Mouse (Mus musculus): ENCODE measurements around the gene Hormad1.
"Not testable (repeated sequence)": the region's sequence is repeated elsewhere in the genome, so short reads cannot be mapped to it uniquely, and the experiment has no call there.

Hormad1 gene

DNA sequence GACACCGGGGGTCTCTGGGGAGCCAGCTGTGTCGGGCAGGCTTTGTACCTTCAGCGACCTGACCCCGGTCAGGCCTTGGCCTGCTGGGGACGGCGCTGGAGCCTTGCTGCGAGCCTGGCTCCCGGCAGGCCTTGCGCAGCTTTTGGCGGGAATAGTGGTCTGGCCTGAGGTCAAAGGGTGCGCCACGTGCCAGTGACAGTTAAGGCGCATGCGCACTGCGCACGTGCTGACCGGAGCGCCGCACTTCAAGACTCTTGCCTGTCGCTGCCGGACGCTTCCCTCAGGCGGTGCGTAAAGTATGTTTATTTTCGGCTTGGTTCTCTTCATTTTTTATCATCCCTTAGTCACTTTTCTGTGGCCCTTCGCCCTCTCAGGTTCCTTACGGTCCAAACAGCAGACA, at the start of gene Hormad1:
TSS of gene Hormad1 (plus strand) at position 241 of the 400 bp plus-strand sequence.
- in situ Hi-C loops (cut with MboI; ENCODE audit: unreplicated experiment in 2 of 2): no loop called here

DNA sequence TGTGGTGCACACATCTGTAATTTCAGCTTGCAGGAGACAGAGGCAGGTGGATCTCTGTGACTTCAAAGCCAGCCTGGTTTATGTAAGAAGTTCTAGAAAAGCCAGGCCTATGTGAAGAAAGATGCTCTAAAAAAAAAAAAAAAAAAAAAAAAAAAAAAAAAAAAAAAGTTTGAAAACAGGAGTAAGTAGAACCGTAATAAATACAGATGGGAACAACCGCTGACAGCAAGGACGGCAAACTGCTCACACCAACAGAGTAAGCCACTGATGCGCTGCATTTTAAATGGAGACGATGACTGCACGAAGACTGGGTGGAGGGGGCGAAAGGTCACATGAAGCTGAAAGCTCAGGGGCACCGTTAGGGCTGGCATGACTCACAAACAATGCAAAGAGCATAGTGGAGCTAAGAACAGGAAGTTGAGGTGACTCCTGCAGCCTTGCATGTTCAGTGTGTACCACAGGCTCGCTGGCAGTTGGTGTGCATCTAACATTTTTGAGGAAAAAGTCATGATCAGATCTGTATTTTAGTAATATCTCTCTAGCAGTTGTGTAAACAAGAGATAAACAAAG, 47.8 kb upstream of the Hormad1 start:
- in situ Hi-C loops (cut with MboI; ENCODE audit: unreplicated experiment in 2 of 2): loop anchor here in 1 of 2 experiments (25.0 kb wide), 1 partner anchor 101 kb away; the partner anchor contains the start of gene Ensa

DNA sequence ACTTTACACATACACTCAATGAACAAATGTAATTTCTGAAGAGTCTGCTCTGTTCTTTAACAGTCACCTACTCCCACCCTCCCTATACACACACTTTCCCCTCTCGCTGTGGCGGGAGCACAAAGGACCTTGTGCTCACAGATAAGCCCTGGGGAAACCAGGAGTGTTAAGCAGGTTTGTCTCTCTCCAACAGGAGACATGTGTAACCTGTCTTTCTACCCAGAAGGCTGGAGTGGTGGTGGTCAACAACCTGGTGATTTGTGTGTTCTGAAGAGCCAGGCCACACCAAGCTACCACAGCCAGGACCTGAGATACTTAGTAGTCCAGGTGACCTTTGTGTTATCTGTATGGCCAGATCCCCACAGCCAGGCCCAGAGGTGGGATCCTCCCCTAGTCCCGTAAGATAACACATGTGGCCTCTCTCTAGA, 42.8 kb upstream of the Hormad1 start:
- in situ Hi-C loops (cut with MboI; ENCODE audit: unreplicated experiment in 2 of 2): loop anchor here (5.0 to 25.0 kb wide), 2 partner anchors 96 to 256 kb away; partner anchors contain the start of gene Ensa (in 1 of the 2)

DNA sequence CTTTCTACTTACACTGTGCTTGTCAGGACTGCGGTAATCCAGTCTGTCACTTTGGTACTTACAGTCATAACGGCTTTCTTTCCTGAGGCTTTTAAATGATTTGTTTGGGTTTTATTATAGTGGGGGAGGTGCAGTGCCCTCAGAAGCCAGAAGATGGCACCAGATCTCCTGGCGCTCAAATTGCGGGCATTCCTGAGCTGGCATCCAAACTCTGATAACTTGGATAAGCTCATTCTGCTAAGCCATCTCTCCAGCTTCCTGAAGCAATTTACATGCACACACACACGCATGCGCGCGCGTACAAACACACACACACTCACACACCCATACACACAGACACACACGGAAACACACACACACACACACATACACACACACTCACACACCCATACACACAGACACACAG, 42.0 kb upstream of the Hormad1 start:
- in situ Hi-C loops (cut with MboI; ENCODE audit: unreplicated experiment in 2 of 2): loop anchor here (5.0 to 25.0 kb wide), 2 partner anchors 95 to 255 kb away; partner anchors contain the start of gene Ensa (in 1 of the 2)

DNA sequence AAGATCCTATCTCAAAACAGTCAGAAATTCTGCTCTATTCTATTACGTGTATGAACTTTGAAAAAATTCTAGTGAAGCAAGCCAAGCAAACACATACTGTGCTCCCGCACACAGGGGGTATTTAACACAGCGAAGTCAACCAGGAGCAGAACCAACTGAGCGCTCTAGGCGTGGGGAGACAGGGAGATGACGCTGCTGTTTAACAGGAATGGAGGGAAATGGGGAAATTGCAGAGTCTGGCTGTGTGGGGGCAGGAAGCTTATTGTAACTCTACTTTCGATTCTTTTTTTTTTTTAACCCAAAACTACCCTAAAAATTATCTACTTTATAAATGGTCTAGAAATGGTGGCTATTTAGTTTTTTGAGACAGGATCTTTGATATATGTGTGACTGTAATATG, 40.6 kb upstream of the Hormad1 start:
- in situ Hi-C loops (cut with MboI; ENCODE audit: unreplicated experiment in 2 of 2): loop anchor here (5.0 to 25.0 kb wide), 2 partner anchors 93 to 253 kb away; partner anchors contain the start of gene Ensa (in 1 of the 2)

DNA sequence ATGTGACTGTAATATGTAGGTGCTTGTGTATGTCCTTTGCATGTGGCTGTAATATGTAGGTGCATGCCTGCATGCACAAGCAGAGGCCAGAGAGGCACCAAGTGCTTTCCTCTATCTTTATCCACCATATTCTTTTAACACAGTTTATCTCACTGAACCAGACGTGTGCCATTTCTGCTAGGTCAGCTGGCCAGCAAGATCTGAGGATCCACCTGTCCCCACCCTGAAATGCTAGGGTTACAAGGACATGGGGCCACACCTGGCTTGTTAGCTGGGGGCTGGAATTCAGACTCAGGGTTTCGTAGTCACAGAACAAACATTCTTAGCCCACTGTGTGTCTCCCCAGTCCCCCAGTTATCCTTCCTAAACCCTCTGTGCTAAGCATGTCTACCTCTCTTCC, 40.2 kb upstream of the Hormad1 start:
- in situ Hi-C loops (cut with MboI; ENCODE audit: unreplicated experiment in 2 of 2): loop anchor here (5.0 to 25.0 kb wide), 2 partner anchors 93 to 253 kb away; partner anchors contain the start of gene Ensa (in 1 of the 2)

DNA sequence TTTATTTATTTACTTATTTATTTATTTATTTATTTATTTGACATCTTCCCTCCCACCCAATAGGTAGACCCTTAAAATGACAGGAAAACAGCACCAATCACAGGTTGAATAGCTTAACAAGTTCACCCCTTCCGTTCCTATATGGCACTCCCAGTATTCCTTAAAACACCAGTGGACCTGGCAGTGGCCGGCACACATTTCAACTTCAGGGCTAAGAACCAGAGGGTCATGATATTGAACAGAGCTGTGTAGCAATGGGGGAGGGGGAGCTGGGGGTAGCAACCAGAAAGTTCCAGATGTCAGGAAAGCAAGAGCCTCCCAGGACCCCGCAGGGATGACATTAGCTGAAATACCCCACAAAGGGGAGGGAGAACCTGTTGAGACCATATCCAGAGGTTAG, 39.4 kb upstream of the Hormad1 start:
- in situ Hi-C loops (cut with MboI; ENCODE audit: unreplicated experiment in 2 of 2): loop anchor here (5.0 to 25.0 kb wide), 4 partner anchors 65 to 535 kb away; partner anchors contain the start of genes Ensa (in 1 of the 2), Golph3l (in 1 of the 2) and Vps45 (in 1 of the 2)

DNA sequence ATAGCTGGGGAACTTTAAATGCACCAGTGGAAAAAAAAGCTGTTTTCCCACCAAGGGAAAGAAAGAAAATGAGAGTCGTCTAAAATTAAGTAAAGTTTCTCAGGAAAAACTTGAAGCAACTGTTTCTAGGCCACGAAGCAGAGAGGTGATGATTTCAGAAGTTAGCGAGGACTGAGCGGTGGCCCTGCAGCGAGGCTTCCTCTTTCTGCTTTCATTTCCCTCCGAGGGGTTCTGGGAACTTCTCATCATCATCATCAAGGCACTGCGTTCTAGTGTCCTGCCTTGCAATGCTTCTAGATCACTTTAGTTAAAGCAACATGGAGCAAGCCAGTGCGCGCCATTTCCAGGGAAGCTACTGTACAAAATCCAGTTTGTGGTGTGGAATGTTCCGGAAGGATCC, 38.3 kb upstream of the Hormad1 start:
- in situ Hi-C loops (cut with MboI; ENCODE audit: unreplicated experiment in 2 of 2): loop anchor here (5.0 to 25.0 kb wide), 4 partner anchors 64 to 534 kb away; partner anchors contain the start of genes Ensa (in 1 of the 2), Golph3l (in 1 of the 2) and Vps45 (in 1 of the 2)

DNA sequence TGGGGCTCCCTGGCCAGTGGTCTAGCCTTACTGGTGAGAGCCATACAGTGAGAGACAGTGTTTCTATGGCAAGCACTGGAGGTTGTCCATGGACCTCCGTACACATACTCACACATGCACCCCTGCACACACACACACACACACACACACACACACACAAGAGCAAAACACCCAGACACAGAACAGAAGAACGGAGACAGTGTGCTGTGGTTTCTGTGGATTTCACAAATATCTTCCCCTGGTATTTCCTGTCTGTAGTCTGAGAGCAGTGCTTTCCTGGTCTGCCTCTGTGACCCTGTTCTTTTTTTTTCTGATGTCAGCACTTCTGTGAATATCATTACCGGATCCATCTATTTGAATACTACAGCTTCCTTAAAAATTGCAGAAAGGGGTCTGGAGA, 35.8 kb upstream of the Hormad1 start:
- in situ Hi-C loops (cut with MboI; ENCODE audit: unreplicated experiment in 2 of 2): loop anchor here (5.0 to 25.0 kb wide), 4 partner anchors 61 to 531 kb away; partner anchors contain the start of genes Ensa (in 1 of the 2), Golph3l (in 1 of the 2) and Vps45 (in 1 of the 2)

DNA sequence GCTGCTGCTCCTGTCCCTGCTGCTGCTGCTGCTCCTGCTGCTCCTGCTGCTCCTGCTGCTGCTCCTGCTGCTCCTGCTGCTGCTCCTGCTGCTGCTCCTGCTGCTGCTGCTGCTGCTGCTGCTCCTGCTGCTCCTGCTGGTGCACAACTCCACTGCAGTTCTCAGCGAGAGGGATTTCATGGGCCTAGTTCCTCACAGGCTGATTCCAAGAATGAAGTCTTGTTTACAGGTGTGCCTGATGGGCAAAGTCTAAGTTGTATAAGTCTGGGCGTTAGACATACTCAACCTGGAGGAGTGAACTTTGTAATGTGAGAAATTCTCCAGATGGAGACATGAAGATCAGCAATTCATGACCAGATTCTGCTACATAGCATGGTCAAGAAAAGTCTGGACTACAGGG, 34.8 kb upstream of the Hormad1 start:
- in situ Hi-C loops (cut with MboI; ENCODE audit: unreplicated experiment in 2 of 2): loop anchor here (5.0 to 25.0 kb wide), 4 partner anchors 60 to 530 kb away; partner anchors contain the start of genes Ensa (in 1 of the 2), Golph3l (in 1 of the 2) and Vps45 (in 1 of the 2)

DNA sequence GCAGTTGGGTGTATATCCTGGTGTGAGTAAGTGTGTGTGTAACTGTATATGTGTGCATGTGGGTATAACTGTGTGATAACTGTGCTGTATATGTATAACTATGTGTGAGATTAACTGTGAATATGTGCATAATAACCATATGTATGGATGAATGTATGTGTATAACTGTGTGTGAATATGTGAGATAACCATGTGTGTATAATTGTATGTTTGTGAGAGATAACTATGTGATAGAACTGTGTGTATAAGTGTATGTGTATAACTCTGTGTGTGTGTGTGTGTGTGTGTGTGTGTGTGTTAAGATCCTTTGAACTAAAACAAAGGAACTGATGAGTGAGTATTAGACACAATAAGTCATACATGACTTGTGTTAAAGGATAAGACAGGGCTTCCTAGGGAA, 33.4 kb upstream of the Hormad1 start:
- in situ Hi-C loops (cut with MboI; ENCODE audit: unreplicated experiment in 2 of 2): loop anchor here (10.0 kb wide), 2 partner anchors 59 to 529 kb away; partner anchors contain the start of genes Golph3l (in 1 of the 2) and Vps45 (in 1 of the 2)

DNA sequence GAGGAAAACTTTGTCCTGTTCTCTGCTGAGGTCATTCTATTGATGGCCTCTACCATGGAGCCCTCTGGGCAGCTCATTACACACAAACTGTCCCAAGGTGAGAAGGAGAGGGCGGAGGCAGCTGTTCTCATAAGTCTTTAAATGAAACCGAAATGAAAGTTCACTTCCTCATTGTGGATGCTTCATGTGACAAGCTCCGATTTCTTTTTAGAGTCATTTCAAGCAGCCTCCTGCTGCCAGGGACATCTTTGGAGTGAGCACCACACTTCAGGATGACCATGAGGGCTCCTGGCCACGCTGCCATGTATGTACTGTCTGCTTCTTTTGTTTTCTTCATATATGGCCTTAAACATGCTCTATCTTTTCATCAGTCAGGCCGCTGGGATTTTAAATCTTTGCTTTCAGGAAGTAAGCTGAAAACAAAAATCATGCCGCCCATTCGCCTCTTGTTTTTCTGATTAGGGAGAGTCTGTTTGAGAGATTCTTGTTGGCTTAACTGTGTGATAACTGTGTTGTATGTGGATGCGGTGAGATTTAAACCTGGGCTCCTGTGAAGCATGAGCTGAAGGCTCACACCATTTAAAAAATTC, 32.8 kb upstream of the Hormad1 start, which contains the start of gene Ctss:
TSS of gene Ctss (plus strand) at position 165 of the 590 bp plus-strand sequence.
- in situ Hi-C loops (cut with MboI; ENCODE audit: unreplicated experiment in 2 of 2): loop anchor here (10.0 kb wide), 2 partner anchors 58 to 528 kb away; partner anchors contain the start of genes Golph3l (in 1 of the 2) and Vps45 (in 1 of the 2)

DNA sequence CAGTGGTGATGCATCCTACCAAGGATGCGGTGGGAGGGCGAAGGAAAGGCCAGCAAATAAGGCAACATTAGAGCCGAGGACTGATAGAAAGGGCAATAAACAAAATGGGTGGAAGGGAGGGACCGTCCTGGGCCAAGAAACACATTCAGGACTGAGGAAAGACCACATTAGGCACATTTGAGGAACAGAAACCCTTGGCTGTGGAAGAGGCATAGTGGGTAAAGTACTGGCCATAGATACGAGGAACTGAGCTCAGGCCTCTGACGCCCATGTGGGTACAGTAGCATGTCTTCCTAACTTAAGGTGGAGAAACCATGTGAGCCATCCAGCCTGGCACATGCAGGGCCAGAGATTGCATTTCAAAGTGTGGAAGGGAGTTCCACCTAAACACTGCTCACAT, 29.7 kb upstream of the Hormad1 start:
- in situ Hi-C loops (cut with MboI; ENCODE audit: unreplicated experiment in 2 of 2): loop anchor here (10.0 kb wide), 2 partner anchors 55 to 525 kb away; partner anchors contain the start of genes Golph3l (in 1 of the 2) and Vps45 (in 1 of the 2)

DNA sequence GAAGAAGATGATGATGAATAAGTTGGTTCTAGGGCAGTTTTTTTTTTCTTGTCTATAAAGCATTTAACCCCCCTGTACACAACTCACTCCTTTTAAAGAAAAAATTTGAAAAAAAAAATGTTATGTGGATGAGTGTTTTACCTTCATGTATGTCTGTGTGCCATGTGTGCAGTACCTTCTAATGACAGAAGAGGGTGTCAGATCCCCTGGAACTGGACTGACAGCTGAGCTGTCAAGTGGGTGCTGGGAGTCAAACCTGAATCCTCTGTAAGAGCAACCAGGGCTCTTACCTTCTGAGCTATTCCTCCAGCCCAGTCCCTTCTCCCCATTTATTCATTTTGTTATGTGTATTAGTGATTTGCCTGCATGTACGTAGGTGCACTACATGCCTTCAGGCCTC, 28.5 kb upstream of the Hormad1 start:
- in situ Hi-C loops (cut with MboI; ENCODE audit: unreplicated experiment in 2 of 2): no loop called here

DNA sequence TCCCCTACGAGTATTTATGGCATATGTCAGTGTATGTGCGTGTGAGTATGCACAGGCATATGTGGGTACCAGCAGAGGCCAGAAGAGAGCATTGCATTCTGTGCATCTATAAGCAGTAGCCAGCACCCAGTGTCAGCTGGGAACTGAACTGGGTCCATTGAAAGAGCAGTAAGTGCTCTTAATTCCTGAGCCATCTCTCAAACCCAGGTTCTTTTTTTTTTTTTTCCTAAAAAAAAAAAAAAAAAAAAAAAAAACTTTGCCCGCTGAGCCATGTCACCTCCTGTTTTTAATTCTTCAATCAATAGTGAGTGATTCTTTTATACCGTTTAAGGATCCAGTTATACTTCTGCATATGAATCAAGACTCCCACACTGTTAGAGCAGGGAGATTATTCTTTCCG, 26.1 kb upstream of the Hormad1 start:
- in situ Hi-C loops (cut with MboI; ENCODE audit: unreplicated experiment in 2 of 2): no loop called here

DNA sequence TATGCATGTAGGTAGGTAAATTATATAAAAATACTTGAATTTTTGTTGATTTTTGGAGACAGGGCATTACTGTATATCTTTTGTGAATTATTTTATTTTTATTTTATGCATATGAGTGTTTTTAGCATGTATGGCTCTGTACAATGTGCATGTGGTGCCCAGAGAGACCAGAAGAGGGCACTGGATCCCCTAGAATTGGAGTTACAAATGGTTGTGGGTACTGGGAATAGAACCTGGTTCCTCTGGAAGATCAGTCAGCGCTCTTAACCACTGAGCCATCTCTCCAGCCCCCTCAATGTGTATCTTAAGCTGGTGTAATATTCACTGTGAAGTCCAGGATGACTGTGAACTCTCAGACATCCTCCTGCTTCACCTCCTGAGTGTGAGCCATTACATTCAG, 24.6 kb upstream of the Hormad1 start:
- in situ Hi-C loops (cut with MboI; ENCODE audit: unreplicated experiment in 2 of 2): no loop called here

DNA sequence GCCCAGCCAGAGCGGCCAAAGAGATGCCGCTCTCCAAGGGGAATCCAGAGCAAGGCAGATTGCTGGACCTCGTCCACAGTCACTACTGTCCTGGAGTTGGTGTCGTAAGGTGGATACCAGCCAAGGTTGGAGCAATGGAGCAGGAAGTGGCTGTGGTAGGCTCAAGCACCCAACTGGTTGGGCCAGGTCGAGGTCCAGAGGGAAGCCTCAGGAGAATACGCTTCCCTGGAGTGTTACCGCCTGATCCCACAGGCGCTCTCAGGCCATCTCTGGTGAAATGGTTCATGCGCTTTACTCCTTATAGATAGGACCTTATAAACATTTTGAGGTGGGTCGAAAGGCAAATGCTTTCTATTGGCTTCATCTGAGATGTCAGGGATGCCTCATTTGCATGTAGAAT, 20.5 kb upstream of the Hormad1 start:
- in situ Hi-C loops (cut with MboI; ENCODE audit: unreplicated experiment in 2 of 2): no loop called here

DNA sequence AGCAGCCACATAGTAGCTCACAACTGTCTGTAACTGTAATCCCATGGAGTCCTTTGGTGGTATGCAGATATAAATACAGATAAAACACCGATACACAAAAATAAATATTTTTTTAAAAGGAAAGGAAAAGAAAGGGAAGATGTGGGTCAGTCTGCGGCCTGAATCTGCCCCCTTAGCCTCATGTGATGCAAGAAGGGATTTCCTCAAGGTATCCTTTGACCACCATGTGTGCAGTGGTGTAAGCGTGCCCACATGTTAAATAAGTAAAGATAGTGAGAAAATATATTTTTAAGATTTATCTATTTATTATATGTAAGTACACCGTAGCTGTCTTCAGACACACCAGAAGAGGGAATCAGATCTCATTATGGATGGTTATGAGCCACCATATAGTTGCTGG, 19.6 kb upstream of the Hormad1 start:
- in situ Hi-C loops (cut with MboI; ENCODE audit: unreplicated experiment in 2 of 2): no loop called here

DNA sequence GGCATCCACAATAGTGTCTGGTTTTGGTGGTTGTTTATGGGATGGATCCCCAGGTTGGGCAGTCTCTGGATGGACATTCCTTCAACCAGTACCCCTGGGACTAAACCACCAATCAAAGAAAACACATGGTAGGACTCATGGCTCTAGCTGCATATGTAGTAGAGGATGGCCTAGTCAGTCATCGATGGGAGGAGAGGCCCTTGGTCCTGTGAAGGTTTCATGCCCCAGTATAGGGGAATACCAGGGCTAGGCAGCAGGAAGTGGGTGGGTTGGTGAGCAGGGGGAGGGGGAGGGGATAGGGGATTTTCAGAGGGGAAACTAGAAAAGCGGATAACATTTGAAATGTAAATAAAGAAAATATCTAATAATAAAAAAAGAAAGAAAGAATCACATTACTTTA, 18.3 kb upstream of the Hormad1 start:
- in situ Hi-C loops (cut with MboI; ENCODE audit: unreplicated experiment in 2 of 2): not testable (repeated sequence)

DNA sequence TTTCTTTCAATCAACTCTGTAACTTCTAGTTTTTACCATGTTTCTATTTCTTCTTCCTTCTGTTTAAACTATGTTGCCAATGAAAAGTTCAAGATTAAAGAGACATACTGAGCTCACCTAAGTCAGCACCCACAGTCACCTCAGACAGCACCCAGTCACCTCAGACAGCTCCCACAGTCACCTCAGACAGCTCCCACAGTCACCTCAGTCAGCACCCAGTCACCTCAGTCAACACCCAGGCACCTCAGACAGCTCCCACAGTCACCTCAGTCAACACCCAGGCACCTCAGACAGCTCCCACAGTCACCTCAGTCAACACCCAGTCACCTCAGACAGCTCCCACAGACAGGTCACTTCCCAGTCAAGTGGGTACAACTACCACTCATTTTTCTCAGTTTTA, 17.3 kb upstream of the Hormad1 start:
- in situ Hi-C loops (cut with MboI; ENCODE audit: unreplicated experiment in 2 of 2): no loop called here

DNA sequence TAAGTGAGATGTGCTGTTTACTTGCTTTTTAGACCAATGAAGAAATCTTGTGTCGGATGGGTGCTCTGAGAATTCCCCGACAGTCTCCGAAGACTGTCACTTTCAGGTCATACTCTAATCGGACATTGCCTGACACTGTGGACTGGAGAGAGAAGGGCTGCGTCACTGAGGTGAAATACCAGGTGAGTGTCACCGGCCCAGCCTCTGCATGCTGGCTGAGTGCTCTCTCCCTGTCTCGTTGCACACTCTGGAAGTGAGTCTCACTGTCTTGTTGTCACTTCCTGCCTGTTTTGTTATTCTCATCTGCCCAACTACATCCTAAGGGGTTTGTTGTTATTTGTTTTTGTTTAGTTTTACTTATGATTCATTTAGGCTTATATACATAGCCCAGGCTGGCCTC, 16.5 kb upstream of the Hormad1 start:
- in situ Hi-C loops (cut with MboI; ENCODE audit: unreplicated experiment in 2 of 2): no loop called here
